Mouse (Mus musculus): ENCODE measurements around the gene Actl11. TPM values are rescaled to one million over a fixed set of nuclear protein-coding genes. Genes with fewer than 3 reads are reported as not detected.

Gene Actl11
- polyA plus RNA-seq, 1 experiment from 2014 or later, result not detected

DNA sequence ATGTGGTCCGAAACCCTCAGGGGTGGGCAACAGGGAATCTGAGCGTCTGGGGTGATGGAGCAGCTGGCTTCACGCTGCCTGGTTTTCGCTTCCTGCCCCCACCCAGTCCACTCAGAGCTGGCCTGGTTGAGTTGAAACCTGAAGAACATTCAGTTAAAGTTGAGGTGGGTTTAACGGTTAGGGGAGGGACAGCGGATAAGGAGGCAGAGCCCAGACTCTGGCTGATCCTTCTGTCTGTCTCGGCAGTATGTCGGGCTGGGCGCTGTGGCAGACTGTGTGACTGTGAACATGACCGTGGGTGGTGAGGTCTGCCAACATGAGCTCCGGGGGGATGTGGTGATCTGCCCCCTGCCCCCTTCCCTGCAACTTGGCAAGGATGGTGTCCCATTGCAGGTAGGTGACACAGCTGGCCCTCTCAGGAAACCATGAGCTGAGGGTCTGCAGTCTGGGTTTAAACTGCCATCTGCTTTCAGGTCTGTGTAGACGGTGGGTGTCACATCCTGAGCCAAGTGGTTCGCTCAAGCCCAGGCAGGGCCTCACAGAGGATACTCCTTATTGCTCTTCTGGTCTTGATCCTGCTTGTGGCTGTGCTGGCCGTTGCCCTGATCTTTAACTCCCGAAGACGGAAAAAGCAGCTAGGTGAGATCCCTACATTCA, 13.4 kb upstream of the Actl11 start:
- peaks cover 10% of the 10 kb centered on the region; the same call in 1 of the 2 replicates for H3K4me1 ChIP-seq (ENCODE audit: control insufficient read depth, insufficient read depth, low read length)
- H3K9me3 ChIP-seq (ENCODE audit: control insufficient read depth, low read length), result no peaks in the 10 kb centered on the region
- no peaks in the 10 kb centered on the region for H3K36me3 ChIP-seq (ENCODE audit: control insufficient read depth, insufficient read depth, low read length)
- no peak overlapping the region for H3K4me3 ChIP-seq (ENCODE audit: low read length)
- H3K9ac ChIP-seq (ENCODE audit: low read depth, low read length), result no peak overlapping the region
- no peak overlapping the region for H3K27ac ChIP-seq (ENCODE audit: low read depth, low read length)
- no peak for ATAC-seq (ENCODE audit: low FRiP score, low TSS enrichment)
- WGBS, result 50% methylated on average over 16 of the region's 16 CpGs
- no peak overlapping the region for H3K4me2 ChIP-seq (replicated peaks; ENCODE audit: low read depth, low read length)
- H3K27me3 ChIP-seq (ENCODE audit: control insufficient read depth, insufficient read depth, low read length), result no peaks in the 10 kb centered on the region

DNA sequence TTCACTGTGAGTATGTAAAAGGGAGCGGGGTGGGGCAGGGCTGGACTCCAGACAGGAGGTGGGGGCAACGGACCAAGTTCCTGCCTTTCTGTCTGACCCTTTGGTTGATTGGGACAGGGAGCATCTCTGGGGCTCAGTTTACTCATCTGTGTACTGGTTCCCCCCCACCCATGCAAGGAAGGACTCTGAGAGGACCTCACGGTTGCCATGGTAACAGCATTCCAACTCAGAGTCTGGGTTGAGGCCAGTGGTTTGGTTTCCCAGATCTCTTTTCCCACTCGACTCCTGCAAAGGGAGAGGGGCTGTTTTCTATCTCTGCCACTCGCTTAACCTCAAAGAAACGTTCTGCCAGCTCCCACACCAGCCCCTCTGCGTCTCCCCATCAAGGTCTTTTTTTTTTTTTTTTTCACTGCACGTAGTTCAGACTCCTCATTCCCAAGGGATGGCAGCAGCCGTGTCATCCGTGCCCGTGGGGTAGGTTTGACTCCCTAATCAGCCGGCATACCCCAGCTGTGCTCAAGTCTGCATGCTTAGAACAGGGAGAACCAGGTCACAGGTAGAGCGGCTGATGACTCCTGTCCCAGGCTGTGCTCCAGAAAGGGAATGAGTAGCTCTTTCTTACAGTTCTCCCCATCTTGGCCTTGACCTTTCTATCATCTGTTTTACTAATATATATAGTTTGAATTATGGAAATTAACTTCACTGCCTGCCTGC, 10.2 kb upstream of the Actl11 start:
- 35% methylated on average over 13 of the region's 13 CpGs for WGBS
- Histone ChIP-seq H3K9ac (ENCODE audit: low read depth, low read length) (no peak overlapping the region), H3K27me3 (ENCODE audit: control insufficient read depth, insufficient read depth, low read length) (no peaks in the 10 kb centered on the region)

DNA sequence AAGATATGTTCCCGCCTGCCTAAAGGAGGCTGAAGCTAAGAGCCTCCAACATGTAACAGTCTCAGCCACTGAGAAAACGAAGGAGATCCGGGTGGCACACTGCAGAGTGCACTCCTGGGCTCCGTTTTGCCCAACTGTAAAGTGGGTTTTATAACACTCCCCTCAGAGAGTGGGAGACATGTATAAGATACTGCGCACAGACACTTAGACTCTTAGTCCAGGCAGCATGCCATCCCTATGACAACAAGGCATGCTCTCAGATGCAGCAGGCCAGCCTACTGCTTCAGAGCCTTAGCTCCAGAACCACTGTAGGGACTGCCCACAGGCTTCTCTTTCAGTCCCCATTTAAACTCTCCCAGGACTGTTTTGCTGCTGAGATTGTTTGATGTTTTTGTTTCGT, 9.4 kb upstream of the Actl11 start:
- Histone ChIP-seq H3K9me3 (ENCODE audit: control insufficient read depth, low read length) (no peaks in the 10 kb centered on the region), H3K27me3 (ENCODE audit: control insufficient read depth, insufficient read depth, low read length) (no peaks in the 10 kb centered on the region), H3K4me2 (replicated peaks; ENCODE audit: low read depth, low read length) (no peak overlapping the region), H3K4me1 (ENCODE audit: control insufficient read depth, insufficient read depth, low read length) (peaks cover 10% of the 10 kb centered on the region; the same call in 1 of the 2 replicates), H3K27ac (ENCODE audit: low read depth, low read length) (no peak overlapping the region), H3K36me3 (ENCODE audit: control insufficient read depth, insufficient read depth, low read length) (no peaks in the 10 kb centered on the region), H3K9ac (ENCODE audit: low read depth, low read length) (no peak overlapping the region), H3K4me3 (ENCODE audit: low read length) (no peak overlapping the region)
- ATAC-seq (ENCODE audit: low FRiP score, low TSS enrichment), result no peak
- WGBS, result 86% methylated on average over 6 of the region's 6 CpGs

More for the DNA sequence above, 10.2 kb upstream of the Actl11 start:
- Histone ChIP-seq H3K4me1 (ENCODE audit: control insufficient read depth, insufficient read depth, low read length) (peaks cover 10% of the 10 kb centered on the region; the same call in 1 of the 2 replicates), H3K4me2 (replicated peaks; ENCODE audit: low read depth, low read length) (no peak overlapping the region), H3K4me3 (ENCODE audit: low read length) (no peak overlapping the region), H3K9me3 (ENCODE audit: control insufficient read depth, low read length) (no peaks in the 10 kb centered on the region), H3K36me3 (ENCODE audit: control insufficient read depth, insufficient read depth, low read length) (no peaks in the 10 kb centered on the region), H3K27ac (ENCODE audit: low read depth, low read length) (no peak overlapping the region)
- peak; percentile 36; the same call in 1 of the 2 replicates for ATAC-seq (ENCODE audit: low FRiP score, low TSS enrichment)

GRCm38 (mm10) chr9:107919441-107919840, 8.8 kb upstream of the Actl11 start:
- WGBS, result 88% methylated on average over 5 of the region's 5 CpGs
- H3K4me2 ChIP-seq (replicated peaks; ENCODE audit: low read depth, low read length), result no peak overlapping the region

GRCm38 (mm10) chr9:107923021-107923420, 5.2 kb upstream of the Actl11 start:
- ATAC-seq (ENCODE audit: low FRiP score, low TSS enrichment), result 0 out of 2 replicates have a peak, but pooled peaks have one; percentile 56
- H3K9ac ChIP-seq (ENCODE audit: low read depth, low read length), result no peak overlapping the region
- H3K4me1 ChIP-seq (ENCODE audit: control insufficient read depth, insufficient read depth, low read length), result 0 out of 2 replicates have a peak, but pooled peaks cover 4% of the 10 kb centered on the region
- no peak overlapping the region for H3K4me3 ChIP-seq (ENCODE audit: low read length)
- WGBS, result 43% methylated on average over 7 of the region's 7 CpGs
- H3K36me3 ChIP-seq (ENCODE audit: control insufficient read depth, insufficient read depth, low read length), result no peaks in the 10 kb centered on the region
- no peak overlapping the region for H3K27ac ChIP-seq (ENCODE audit: low read depth, low read length)
- H3K9me3 ChIP-seq (ENCODE audit: control insufficient read depth, low read length), result no peaks in the 10 kb centered on the region
- H3K4me2 ChIP-seq (replicated peaks; ENCODE audit: low read depth, low read length), result no peak overlapping the region
- H3K27me3 ChIP-seq (ENCODE audit: control insufficient read depth, insufficient read depth, low read length), result no peaks in the 10 kb centered on the region

More at GRCm38 (mm10) chr9:107919441-107919840, 8.8 kb upstream of the Actl11 start:
- no peaks in the 10 kb centered on the region for H3K9me3 ChIP-seq (ENCODE audit: control insufficient read depth, low read length)
- H3K9ac ChIP-seq (ENCODE audit: low read depth, low read length), result no peak overlapping the region
- ATAC-seq (ENCODE audit: low FRiP score, low TSS enrichment), result no peak
- no peaks in the 10 kb centered on the region for H3K36me3 ChIP-seq (ENCODE audit: control insufficient read depth, insufficient read depth, low read length)
- H3K4me1 ChIP-seq (ENCODE audit: control insufficient read depth, insufficient read depth, low read length), result peaks cover 10% of the 10 kb centered on the region; the same call in 1 of the 2 replicates
- no peak overlapping the region for H3K27ac ChIP-seq (ENCODE audit: low read depth, low read length)
- H3K27me3 ChIP-seq (ENCODE audit: control insufficient read depth, insufficient read depth, low read length), result no peaks in the 10 kb centered on the region
- no peak overlapping the region for H3K4me3 ChIP-seq (ENCODE audit: low read length)

DNA sequence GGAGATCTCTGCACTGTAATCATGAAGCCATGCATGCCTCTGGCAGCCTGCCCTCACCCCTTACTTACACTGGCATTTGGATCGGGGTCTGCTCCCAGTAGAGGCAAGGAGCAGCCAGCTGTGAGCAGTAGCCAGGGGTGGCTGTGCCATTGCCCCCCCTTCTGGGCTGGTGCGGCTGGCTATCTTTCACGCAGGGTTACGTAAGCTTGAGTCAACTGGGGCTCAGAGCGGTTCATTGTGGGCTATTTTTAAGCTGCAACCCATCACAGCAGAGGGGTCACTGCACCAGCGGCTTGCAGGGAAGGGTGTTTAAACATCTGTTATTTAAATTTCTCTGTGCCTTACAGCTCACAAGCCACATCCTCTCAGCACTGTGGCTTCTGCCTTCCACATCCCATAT, 4.3 kb upstream of the Actl11 start:
- no peak for ATAC-seq (ENCODE audit: low FRiP score, low TSS enrichment)
- Histone ChIP-seq H3K9me3 (ENCODE audit: control insufficient read depth, low read length) (no peaks in the 10 kb centered on the region), H3K36me3 (ENCODE audit: control insufficient read depth, insufficient read depth, low read length) (no peaks in the 10 kb centered on the region), H3K4me3 (ENCODE audit: low read length) (no peak overlapping the region), H3K4me1 (ENCODE audit: control insufficient read depth, insufficient read depth, low read length) (no peaks in the 10 kb centered on the region), H3K4me2 (replicated peaks; ENCODE audit: low read depth, low read length) (no peak overlapping the region), H3K9ac (ENCODE audit: low read depth, low read length) (no peak overlapping the region), H3K27ac (ENCODE audit: low read depth, low read length) (no peak overlapping the region), H3K27me3 (ENCODE audit: control insufficient read depth, insufficient read depth, low read length) (no peaks in the 10 kb centered on the region)
- WGBS, result 55% methylated on average over 6 of the region's 6 CpGs

GRCm38 (mm10) chr9:107925251-107925650, 3.0 kb upstream of the Actl11 start:
- Histone ChIP-seq H3K4me1 (ENCODE audit: control insufficient read depth, insufficient read depth, low read length) (no peaks in the 10 kb centered on the region), H3K4me2 (replicated peaks; ENCODE audit: low read depth, low read length) (no peak overlapping the region), H3K27me3 (ENCODE audit: control insufficient read depth, insufficient read depth, low read length) (no peaks in the 10 kb centered on the region), H3K9ac (ENCODE audit: low read depth, low read length) (no peak overlapping the region), H3K27ac (ENCODE audit: low read depth, low read length) (no peak overlapping the region), H3K36me3 (ENCODE audit: control insufficient read depth, insufficient read depth, low read length) (no peaks in the 10 kb centered on the region), H3K4me3 (ENCODE audit: low read length) (no peak overlapping the region), H3K9me3 (ENCODE audit: control insufficient read depth, low read length) (no peaks in the 10 kb centered on the region)
- 37% methylated on average over 3 of the region's 3 CpGs for WGBS
- ATAC-seq (ENCODE audit: low FRiP score, low TSS enrichment), result no peak

DNA sequence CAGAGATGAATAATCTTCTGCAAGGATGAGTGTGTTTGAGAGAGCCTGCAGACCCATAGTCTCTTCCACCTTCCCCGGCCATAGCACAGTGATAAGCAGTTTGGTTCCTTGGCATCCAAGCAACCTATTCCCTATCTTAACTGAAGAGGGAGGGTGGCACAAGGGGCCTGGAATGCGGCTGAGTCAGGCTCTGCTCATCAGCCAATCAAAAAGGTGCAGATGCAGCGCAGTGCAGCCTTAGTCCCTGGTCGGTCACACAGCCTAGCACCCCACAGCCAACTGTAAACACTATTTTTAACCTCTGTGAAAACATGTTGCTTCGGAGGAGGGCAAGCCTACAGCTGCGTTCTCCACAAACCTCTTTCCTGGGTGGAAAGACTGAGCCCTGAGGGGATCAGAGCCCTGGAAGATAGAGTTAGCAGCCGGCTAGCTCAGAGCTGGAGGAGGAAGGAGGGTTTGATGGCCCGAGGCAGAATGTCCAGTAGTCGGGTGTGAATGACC, 1.3 kb upstream of the Actl11 start:
- Histone ChIP-seq H3K4me3 (ENCODE audit: low read length) (no peak overlapping the region), H3K9ac (ENCODE audit: low read depth, low read length) (no peak overlapping the region), H3K4me1 (ENCODE audit: control insufficient read depth, insufficient read depth, low read length) (no peaks in the 10 kb centered on the region), H3K27ac (ENCODE audit: low read depth, low read length) (no peak overlapping the region), H3K36me3 (ENCODE audit: control insufficient read depth, insufficient read depth, low read length) (no peaks in the 10 kb centered on the region), H3K9me3 (ENCODE audit: control insufficient read depth, low read length) (no peaks in the 10 kb centered on the region), H3K4me2 (replicated peaks; ENCODE audit: low read depth, low read length) (no peak overlapping the region), H3K27me3 (ENCODE audit: control insufficient read depth, insufficient read depth, low read length) (no peaks in the 10 kb centered on the region)
- 42% methylated on average over 9 of the region's 9 CpGs for WGBS
- ATAC-seq (ENCODE audit: low FRiP score, low TSS enrichment), result no peak

GRCm38 (mm10) chr9:107927749-107928148, 520 bp upstream of the Actl11 start:
- Histone ChIP-seq H3K4me2 (replicated peaks; ENCODE audit: low read depth, low read length) (no peak overlapping the region), H3K36me3 (ENCODE audit: control insufficient read depth, insufficient read depth, low read length) (no peaks in the 10 kb centered on the region), H3K9ac (ENCODE audit: low read depth, low read length) (no peak overlapping the region), H3K27me3 (ENCODE audit: control insufficient read depth, insufficient read depth, low read length) (no peaks in the 10 kb centered on the region), H3K27ac (ENCODE audit: low read depth, low read length) (0 out of 2 replicates have a peak overlapping the region, but pooled peaks have one; percentile 2), H3K4me1 (ENCODE audit: control insufficient read depth, insufficient read depth, low read length) (no peaks in the 10 kb centered on the region), H3K4me3 (ENCODE audit: low read length) (no peak overlapping the region), H3K9me3 (ENCODE audit: control insufficient read depth, low read length) (no peaks in the 10 kb centered on the region)
- WGBS, result 76% methylated on average over 5 of the region's 5 CpGs
- no peak for ATAC-seq (ENCODE audit: low FRiP score, low TSS enrichment)

Data from kidney, embryonic 14.5 days (tissue).